Mouse (Mus musculus): ENCODE measurements at regions not wholly inside any gene's neighbourhood (a gene's known extent, or its start where the extent isn't known, plus 50 kb on each side); places are given as distances from the start of the nearest gene placed in this dataset.
A peak's percentile ranks its signal among the peaks of the same experiment; 100 is the strongest.

DNA sequence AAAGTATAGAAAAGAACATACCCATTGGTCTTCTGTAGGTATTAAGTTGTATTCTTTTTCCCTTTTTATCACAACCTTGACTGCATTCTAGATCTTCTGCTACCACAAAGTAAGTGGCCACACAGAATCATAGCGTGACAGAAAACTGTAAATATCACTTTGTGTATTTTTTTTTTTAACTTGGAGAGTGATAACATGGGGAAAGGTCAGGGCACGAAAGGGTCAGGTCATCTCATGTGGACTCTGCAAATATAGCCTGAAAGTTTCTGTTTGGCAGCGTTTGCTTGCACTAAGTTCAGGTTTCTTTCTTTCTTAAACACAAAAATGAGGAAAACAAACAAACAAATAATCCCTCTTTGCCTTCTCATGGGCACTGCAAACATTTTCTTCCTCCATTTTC lies 1101.1 kb downstream of the Gsdmc2 start:
- TF ChIP-seq CTCF (IDR thresholded peaks at IDR 0.05), result no peak
- no peak overlapping the region for H3K27ac ChIP-seq
- no peak overlapping the region for H3K4me3 ChIP-seq
- intact Hi-C loops (cut with DNase I), result no loop called here
- no peak for DNase-seq

DNA sequence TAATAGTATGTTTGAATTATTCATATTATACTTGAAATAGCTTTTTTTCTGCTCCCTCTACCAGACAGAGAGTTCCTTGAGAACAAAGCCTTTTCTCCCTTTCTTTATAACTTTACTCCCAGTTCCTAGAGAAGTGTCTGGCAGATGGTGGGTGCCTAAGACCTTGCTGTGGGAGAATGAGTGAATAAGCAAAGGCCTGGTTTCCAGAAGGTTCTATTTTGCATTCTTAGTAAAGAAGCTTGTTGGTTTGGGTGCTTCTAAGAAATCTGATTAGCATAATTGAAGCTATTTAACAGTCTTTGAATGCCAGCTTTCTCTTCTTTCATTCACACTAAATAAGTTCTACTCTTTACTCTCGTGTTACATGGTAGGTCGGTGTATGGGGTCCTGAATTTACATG lies 1104.2 kb downstream of the Gsdmc2 start:
- intact Hi-C loops (cut with DNase I), result no loop called here
- TF ChIP-seq CTCF (IDR thresholded peaks at IDR 0.05), result no peak
- H3K27ac ChIP-seq, result no peak overlapping the region

DNA sequence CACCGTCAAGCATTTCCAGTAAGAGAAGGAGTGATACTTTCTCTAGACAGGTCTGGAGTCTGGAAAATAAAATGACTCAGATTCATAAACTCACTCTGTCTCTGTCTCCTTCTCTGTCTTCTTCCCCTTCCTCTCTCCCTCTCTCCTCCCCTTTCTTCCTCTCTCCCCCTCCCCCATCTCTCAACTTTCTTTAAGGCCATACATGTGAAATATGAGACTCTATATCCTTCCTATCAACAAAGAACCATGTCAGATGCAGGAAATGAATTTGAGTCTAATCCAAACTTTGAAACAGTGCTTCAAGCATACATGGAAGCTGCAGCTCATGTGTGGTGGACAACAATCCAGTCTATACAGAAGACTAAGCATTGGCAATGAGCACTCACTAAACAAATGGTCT lies 1109.6 kb downstream of the Gsdmc2 start:
- H3K4me3 ChIP-seq, result no peak overlapping the region
- no peak for TF ChIP-seq CTCF (IDR thresholded peaks at IDR 0.05)
- intact Hi-C loops (cut with DNase I), result no loop called here
- H3K27ac ChIP-seq, result no peak overlapping the region
- no peak for DNase-seq

More for the DNA sequence above, 1104.2 kb downstream of the Gsdmc2 start:
- H3K4me3 ChIP-seq, result no peak overlapping the region
- DNase-seq, result no peak

GRCm38 (mm10) chr15:62734900-62735299 lies 1110.1 kb downstream of the Gsdmc2 start:
- H3K27ac ChIP-seq, result no peak overlapping the region
- intact Hi-C loops (cut with DNase I), result no loop called here
- H3K4me3 ChIP-seq, result no peak overlapping the region
- DNase-seq, result no peak
- TF ChIP-seq CTCF (IDR thresholded peaks at IDR 0.05), result no peak

DNA sequence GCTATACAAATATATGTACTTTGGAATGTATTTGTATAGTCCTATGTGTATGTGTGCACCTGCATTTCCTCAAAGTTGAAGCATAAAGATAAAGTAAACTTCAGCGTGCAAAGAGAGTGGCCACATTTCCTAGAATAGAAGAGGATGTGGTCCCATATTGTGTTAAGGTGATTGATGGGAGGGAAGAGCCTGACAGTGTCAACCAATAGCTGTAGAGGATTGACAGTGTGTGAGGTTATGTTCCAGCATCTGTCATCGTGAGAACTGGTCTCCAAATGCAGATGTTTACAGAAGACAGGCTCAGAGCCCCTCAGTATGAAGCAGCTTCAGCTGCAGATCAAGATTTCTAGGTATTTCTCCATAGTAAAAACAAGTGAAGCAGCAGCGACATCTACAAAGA lies 1114.5 kb downstream of the Gsdmc2 start:
- no peak for TF ChIP-seq CTCF (IDR thresholded peaks at IDR 0.05)
- H3K27ac ChIP-seq, result no peak overlapping the region
- intact Hi-C loops (cut with DNase I), result no loop called here
- no peak overlapping the region for H3K4me3 ChIP-seq
- no peak for DNase-seq

- DNase-seq, result no peak
- no peak overlapping the region for H3K27ac ChIP-seq
- no peak for TF ChIP-seq CTCF (IDR thresholded peaks at IDR 0.05)
- H3K4me3 ChIP-seq, result no peak overlapping the region
- intact Hi-C loops (cut with DNase I), result no loop called here
These were observed 1130.7 kb downstream of the Gsdmc2 start for GRCm38 (mm10) chr15:62714265-62714664.

- intact Hi-C loops (cut with DNase I), result no loop called here
- no peak for DNase-seq
- TF ChIP-seq CTCF (IDR thresholded peaks at IDR 0.05), result no peak
These were observed 1132.3 kb downstream of the Gsdmc2 start for GRCm38 (mm10) chr15:62712543-62713131.

DNA sequence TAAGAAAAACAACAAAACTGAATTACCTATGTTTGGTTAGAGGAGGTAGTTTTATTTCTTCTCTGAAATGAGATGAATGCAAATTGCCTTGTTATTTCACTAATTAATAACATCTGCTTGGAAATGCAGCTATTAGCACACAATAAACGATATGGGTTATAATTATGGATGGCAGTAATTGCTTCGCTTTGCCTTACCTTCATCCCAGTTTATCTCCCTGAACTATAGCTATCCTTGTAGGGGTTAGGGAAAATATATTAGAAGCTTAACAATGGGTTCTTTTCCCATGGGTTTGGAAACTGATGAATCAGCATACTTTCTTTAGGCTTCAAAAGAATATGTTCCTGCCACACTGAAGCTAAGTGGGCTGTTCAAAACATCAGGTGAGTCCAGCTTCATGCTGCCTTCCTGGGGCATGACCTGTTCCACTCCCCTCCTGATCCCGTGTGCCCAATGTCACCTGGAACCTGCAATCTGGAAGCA lies 1132.9 kb downstream of the Gsdmc2 start:
- Histone ChIP-seq H3K27ac (no peak overlapping the region), H3K4me3 (no peak overlapping the region)
- TF ChIP-seq CTCF (IDR thresholded peaks at IDR 0.05), result no peak
- no peak for DNase-seq
- intact Hi-C loops (cut with DNase I), result no loop called here

More at GRCm38 (mm10) chr15:62712543-62713131, 1132.3 kb downstream of the Gsdmc2 start:
- Histone ChIP-seq H3K4me3 (no peak overlapping the region), H3K27ac (no peak overlapping the region)

DNA sequence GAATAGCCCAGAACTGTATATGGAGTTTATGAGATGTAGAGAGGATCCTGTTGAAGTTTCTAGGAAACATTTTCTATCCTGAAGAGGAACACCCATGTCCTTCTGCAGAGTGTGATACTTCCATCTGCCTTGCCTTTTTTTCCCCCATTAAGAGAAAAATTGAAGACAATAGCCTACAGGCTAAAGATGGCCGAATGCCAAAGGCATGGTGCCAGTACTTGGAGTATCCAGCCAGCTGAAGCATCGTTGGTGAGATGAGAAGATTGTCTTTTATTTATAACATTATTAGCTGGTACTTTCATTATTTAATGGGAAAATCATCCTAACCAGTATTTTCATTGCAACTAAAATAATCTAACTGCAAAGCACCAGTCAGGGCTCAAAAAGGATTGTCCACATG lies 1135.4 kb downstream of the Gsdmc2 start:
- Histone ChIP-seq H3K4me3 (no peak overlapping the region), H3K27ac (no peak overlapping the region)
- intact Hi-C loops (cut with DNase I), result no loop called here
- TF ChIP-seq CTCF (IDR thresholded peaks at IDR 0.05), result no peak
- no peak for DNase-seq

- Histone ChIP-seq H3K27ac (no peak overlapping the region), H3K4me3 (no peak overlapping the region)
- peak; percentile 32 for DNase-seq
- TF ChIP-seq CTCF (IDR thresholded peaks at IDR 0.05), result no peak
- intact Hi-C loops (cut with DNase I), result no loop called here
These were observed 1146.4 kb downstream of the Gsdmc2 start for GRCm38 (mm10) chr15:62698559-62698958.

GRCm38 (mm10) chr15:62694734-62695133 lies 1150.2 kb downstream of the Gsdmc2 start:
- intact Hi-C loops (cut with DNase I), result no loop called here
- Histone ChIP-seq H3K4me3 (no peak overlapping the region), H3K27ac (no peak overlapping the region)
- no peak for TF ChIP-seq CTCF (IDR thresholded peaks at IDR 0.05)
- DNase-seq, result no peak

DNA sequence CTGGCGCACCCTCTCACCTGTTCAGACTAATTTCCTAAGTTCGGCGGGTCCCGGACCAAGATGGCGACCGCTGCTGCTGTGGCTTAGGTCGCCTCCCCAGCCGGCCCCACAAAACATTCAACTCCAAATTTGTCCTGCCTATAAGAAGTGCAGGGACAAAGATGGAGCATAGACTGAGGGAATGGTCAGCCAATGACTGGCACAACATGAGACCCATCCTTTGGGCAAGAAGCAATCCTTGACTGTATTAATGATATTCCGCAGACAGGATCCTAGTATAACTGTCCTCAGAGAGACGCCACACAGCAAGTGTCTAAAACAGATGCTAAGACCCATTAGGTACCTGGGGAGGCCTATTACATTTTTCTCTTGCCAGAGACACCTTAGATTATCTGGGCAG lies 1151.3 kb downstream of the Gsdmc2 start:
- no peak for DNase-seq
- TF ChIP-seq CTCF (IDR thresholded peaks at IDR 0.05), result no peak
- intact Hi-C loops (cut with DNase I), result no loop called here
- Histone ChIP-seq H3K27ac (no peak overlapping the region), H3K4me3 (no peak overlapping the region)

DNA sequence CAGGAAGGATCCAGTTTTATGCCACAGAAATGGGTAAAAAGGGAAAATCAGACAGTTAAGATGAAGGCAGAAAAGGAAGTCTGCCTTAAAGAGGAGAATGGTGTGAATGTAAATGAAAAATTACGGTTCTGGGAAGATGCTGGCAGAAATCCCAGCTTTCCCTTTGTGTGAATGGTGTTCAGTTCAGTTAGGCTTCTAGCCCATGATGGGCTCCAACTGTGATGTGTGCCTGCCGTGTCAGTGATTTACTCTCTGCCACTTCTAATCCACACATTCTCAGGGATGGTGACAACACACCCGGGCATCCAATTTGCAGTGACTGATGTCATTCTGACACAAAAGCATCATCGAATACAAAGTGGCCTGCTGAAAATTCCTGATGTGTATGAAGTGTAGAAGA lies 1171.6 kb downstream of the Gsdmc2 start:
- H3K4me3 ChIP-seq, result no peak overlapping the region
- no peak overlapping the region for H3K27ac ChIP-seq
- intact Hi-C loops (cut with DNase I), result no loop called here
- no peak for TF ChIP-seq CTCF (IDR thresholded peaks at IDR 0.05)
- DNase-seq, result no peak

- no peak for DNase-seq
- H3K4me3 ChIP-seq, result no peak overlapping the region
These were observed 1175.0 kb downstream of the Gsdmc2 start for GRCm38 (mm10) chr15:62670026-62670425.

More at GRCm38 (mm10) chr15:62670026-62670425, 1175.0 kb downstream of the Gsdmc2 start:
- peak overlapping the region; percentile 67 for H3K27ac ChIP-seq
- no peak for TF ChIP-seq CTCF (IDR thresholded peaks at IDR 0.05)
- intact Hi-C loops (cut with DNase I), result loop anchor here (2.0 kb wide), 1 partner anchor 73 kb away; no protein-coding TSS in a partner anchor
